Mouse (Mus musculus) layer of hippocampus, adult 9-11 months (tissue): ENCODE results near the gene Senp6.

Source experiments
- DNase-seq: peaks from one replicate; pipeline ENCODE4 v3.0.0; 2022

The Senp6 gene

DNA sequence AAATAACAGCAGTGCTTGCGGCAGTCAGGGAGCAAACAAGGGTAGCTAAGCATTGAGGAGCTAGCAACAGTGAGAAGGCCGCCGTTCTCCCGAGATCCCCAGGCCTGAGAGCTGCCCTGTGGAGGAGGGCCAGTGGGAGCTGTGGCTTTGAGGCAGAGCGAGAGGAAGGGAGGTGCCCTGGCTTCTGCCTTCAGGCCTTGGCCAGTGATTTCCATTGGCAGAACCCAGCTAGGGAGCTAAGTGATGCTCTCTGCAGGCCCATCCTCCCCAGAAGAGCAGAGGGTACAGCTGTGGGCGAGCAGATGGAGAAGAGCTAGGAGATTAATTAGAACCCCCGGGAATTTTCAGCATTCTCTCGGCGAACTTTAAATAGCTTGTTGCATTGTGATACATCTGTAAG is 106.9 kb downstream of the Senp6 start:
- DNase-seq = peak; percentile 56

DNA sequence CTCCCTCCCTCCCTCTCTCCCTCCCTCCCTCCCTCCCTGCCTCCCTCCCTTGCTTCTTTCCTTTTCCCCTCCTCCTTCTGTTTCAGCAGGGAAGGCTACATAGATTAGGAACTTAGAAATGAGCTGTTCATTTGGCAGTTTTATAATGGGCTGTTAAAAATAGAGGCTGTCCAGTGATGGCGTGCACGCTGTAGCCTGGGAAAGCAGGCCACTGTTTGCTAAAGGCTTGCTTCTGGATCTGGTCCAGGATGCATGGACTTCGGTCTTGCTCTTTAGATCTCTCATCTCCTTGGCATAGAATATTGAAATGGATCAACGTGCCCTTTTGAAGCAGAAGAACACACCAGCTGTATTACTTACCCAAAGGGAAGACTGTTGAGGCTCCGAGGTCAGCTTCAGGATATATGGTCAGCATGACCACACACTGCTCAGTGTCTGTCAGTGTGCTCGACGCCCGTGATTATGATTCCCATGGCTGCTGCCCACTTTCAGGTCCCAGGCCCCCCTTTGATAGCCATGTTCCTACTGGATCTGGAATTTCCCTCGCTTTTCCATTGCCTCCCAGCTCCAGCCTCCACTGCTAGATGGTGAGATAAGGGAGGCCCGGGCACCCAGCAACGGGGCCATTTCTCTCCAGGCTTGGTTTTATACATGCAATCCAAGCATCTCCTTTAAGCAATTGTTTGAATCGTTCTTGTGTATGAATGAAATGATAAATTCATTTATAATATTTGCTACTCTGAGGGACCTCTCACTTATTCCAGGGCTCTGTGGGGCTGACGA is 110.2 kb downstream of the Senp6 start:
- DNase-seq = no peak

DNA sequence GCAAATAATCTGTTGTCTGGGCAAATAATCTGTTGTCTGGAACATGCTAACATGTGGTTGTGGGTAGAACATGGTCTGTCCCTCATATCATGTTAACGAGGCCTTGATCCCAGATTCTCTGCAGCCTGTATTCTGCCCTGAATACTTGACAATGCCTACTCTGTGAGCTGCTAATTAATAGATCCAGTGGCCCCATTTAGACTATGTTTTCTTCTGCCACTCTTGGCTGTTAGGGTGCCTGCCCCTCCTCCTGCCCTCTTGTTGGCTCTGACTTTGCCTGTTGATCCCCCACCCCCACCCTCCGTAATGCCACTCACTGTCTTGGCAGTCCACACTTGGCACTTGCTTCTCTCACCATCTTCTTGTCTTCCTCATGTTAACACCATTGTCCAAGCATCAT is 112.0 kb downstream of the Senp6 start:
- DNase-seq = no peak

DNA sequence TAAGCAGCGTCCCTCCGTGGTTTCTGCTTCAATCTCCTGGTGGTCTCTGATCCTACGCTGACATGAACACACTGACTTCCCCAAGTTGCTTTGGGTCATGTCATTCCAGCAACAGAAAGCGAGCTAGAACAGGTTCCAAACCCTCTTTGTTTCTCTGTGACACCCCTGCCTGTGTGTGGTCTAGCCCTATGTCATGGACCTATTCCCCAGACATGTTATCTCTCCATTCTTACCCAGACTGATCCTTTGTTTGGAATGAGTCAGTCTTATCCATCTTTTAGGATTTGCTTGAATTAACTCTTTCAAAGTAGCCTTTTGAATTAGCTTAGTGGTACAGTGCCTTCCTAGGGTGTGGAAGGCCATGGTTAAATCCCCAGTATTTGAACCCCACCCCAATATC is 113.0 kb downstream of the Senp6 start:
- no peak for DNase-seq

DNA sequence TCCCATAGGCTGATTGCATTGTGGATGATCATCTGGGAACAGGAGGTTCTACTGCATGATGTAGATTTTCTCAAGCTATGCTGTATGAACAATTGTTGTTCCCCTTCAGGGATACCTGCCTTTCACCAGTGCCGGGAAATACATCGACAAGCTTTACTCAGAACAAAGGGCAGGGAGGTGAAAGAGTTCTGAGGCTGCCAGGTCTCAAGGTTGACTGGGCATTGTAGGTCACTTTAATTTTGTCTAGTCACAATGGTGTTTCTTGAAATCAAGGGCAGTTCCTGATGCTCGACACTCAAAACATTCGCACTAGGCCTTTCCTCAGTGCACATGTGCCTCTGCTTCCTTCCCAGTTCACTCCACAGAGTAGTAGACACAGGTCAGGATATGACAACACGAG is 114.1 kb downstream of the Senp6 start:
- no peak for DNase-seq

DNA sequence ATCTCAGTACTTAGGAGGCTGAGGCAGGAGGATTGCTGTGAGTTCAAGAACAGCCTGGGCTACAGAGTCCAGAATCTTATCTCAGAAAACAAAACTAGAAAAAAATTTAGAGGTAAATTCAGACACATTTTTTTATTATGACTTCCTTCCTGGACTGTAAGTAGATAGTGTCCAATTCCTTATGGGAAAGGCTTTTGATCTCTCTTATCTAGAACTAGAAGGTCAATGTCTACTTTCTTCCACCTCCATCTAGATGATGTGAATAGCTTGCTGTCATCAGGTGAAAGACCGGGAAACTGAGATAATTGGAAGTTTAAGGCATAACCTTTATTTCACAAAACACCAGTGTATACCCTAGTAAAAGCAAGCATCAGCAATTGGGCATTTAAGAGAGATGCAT is 115.0 kb downstream of the Senp6 start:
- DNase-seq = no peak

DNA sequence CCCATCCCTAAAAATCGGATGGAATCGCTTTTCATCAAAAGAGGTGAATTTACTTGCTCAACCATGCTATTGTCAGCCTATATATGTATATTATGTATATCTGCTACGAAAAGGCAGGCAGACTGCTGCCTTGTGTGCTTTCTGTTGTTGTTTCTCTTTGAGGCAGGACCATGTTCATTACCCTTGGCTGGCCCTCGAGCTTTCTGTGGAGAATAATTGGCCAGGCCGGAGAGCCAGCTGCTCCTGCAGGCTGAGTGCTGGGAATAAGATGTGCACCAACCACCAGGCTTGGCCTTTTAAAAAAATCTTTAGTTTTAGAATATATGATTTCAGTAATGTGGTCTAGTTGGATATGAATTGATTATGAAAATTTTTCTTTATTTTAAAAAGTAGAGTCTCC is 117.4 kb downstream of the Senp6 start:
- DNase-seq = no peak

DNA sequence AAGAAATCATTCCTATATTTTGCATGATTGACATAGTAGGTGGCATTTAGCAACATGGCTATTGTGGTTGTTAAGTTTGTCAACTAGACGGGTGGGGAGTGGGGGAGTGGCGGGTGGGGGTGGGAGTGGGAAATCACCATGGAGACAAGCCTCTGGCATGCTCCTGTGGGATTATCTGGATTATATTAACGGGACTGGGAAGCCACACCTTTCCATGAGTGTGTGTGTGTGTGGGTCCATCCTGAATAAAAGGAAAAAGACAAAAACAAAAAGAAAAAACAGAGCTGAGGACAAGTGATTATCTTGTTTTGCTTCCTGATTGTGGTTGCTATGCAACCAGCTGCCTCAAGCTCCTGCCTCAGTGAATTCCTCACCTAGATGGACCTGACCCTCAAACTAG is 119.0 kb downstream of the Senp6 start:
- no peak for DNase-seq

DNA sequence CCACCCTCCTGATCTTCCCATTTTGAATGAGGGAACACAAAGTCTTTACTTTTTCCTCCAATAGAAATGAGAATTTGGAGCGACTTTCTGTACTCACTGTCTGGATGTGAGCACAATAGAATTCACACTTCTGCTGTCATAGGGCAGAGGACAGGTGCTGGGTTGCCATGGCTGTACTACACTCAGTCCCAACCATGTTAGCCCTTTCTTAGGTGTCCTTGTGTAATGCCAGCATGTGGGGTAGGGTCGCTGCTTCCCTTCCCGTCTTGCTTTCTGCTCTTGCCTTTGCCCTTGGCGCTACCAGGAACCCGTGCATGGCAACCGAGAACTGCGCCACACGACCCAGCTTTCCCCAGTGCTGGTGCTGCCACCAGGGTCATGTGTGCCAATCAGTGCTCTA is 120.0 kb downstream of the Senp6 start:
- no peak for DNase-seq

DNA sequence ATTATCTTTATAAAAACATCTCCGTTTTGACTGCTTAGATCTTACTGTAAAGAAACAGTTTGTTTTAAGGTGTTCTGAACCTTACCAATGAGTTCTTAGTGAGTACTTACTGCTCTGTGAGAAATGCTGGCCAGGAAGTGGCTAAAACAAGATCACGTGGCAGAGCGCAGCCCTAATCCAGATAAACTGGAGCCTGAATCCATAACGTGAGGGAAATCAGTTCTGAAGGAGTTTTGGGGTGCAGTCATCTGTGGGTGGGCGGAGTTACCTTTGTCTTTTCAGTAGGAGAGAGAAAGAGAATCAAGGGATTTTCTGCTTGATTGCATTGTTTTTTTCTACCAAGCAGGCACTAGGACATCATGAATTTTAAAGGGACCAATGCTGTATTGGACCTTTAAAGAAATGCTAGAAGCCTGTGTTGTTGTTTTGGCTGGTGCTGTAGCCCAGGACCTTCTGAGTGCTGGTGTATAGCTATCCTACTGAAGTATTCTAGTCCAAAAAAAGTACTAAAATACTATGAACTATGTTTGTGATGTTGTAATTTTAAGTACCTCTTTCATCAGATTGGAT is 121.7 kb downstream of the Senp6 start:
- no peak for DNase-seq

DNA sequence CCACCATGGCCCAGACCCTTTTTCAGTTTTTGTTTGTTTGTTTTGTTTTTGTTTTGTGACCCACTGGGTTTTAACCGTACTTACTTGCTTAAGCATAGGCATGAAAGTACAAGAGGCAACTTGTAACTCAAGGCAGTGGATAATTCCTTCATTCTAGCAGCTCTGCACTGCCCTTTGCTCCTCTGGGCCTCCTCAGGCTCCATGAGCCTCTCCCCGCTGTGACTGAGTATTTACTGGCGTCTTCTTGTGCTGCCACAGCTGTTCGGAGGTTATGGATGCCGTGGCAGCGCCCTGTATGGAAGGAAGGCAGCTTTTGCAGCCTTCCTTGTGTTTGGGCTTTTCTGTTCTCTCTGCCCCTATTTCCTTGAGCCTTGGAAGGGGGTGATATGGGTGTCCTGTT is 124.5 kb downstream of the Senp6 start:
- DNase-seq = no peak

DNA sequence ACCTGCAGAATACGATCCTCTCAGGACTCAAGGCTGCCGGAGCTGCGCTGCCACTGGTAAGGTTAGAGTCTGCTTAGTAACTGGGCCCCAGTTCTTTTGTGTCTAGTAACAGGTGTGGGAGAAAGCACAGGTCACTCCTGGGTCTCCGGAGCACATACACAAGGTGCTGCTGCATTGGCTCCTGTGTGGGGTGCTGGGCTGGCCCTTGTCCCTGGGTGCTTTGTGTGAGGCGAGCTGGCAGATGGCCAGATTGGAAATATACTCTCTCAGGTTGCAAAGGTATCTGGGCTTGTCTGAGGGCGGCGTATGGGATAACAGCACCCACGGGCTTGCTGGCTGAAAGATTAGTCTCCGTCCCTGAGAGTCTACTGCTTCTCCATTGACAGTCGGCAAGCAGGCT is 125.6 kb downstream of the Senp6 start:
- DNase-seq = no peak

DNA sequence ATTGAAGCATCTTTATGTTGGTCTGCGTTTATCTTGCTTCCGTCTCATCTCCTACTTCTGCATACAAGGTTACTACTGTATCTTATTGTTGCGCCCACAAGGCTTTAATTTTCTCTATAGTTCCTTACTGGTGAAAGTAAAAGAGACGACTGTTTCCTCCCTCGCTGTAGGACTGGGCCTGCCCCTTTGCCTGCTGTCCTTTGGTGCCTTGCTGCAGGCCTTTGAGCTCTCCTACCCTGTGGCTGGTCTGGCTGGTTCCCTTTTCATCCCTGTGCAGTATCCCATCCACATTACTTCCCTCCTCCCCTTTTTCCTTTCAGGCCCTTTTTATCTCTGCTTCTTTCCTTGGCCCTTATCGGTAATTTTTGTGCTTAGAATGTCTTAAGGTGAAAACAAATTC is 127.7 kb downstream of the Senp6 start:
- no peak for DNase-seq
